Mouse (Mus musculus) myocyte (in vitro differentiated cells): Measurements from ENCODE around the gene Cutc. TPM values are rescaled to one million over a fixed set of nuclear protein-coding genes. Genes with fewer than 3 reads are reported as not detected.

ENCODE experiments used
- H3K27me3 ChIP-seq: one replicate; pipeline ENCODE4 v1.6.1; 2011; ENCODE audit not compliant: control insufficient read depth, insufficient read depth, insufficient read length
- H3K36me3 ChIP-seq: one replicate; pipeline ENCODE4 v1.6.1; 2011; ENCODE audit not compliant: control insufficient read depth, insufficient read depth
- H3K4me2 ChIP-seq: one replicate; pipeline ENCODE4 v1.6.1; 2011; ENCODE audit warnings: low read depth, control low read depth
- H3K4me3 ChIP-seq: one replicate; pipeline ENCODE4 v1.5.1; 2011; ENCODE audit warnings: mild to moderate bottlenecking, control low read depth, moderate library complexity
- H3K79me2 ChIP-seq: one replicate; pipeline ENCODE4 v1.6.1; 2011; ENCODE audit not compliant: control insufficient read depth, insufficient read depth
- H3ac ChIP-seq: one replicate; pipeline ENCODE4 v1.6.1; 2011; ENCODE audit not compliant: control insufficient read depth, insufficient read length
- CEBPB ChIP-seq: IDR thresholded peaks from 2 replicates; pipeline ENCODE4 v1.6.1; 2011; ENCODE audit warnings: mild to moderate bottlenecking, moderate library complexity; ENCODE audit not compliant: poor library complexity, insufficient read depth, severe bottlenecking
- E2F4 ChIP-seq: IDR thresholded peaks from one replicate; pipeline ENCODE4 v1.6.1; 2011; ENCODE audit warnings: mild to moderate bottlenecking, control low read depth, moderate library complexity; ENCODE audit not compliant: insufficient read depth
- MAX ChIP-seq: IDR thresholded peaks from one replicate; pipeline ENCODE4 v1.6.1; 2011; ENCODE audit warnings: low read depth, mild to moderate bottlenecking, control low read depth
- MYOD1 ChIP-seq, 3 experiments: IDR thresholded peaks; one replicate each; pipeline ENCODE4 v1.6.1; 2011; ENCODE audit warnings: control low read depth in 2 of 3, low read depth in 2 of 3, mild to moderate bottlenecking in 2 of 3, moderate library complexity in 1 of 3; ENCODE audit not compliant: insufficient read length in 2 of 3, control insufficient read depth in 1 of 3
- MYOG ChIP-seq, 3 experiments: IDR thresholded peaks; one replicate each; pipeline ENCODE4 v1.6.1; 2011; ENCODE audit warnings: control low read depth in 2 of 3, low read depth in 2 of 3, mild to moderate bottlenecking in 2 of 3; ENCODE audit not compliant: insufficient read length in 2 of 3, control insufficient read depth in 1 of 3, insufficient read depth in 1 of 3
- POLR2A ChIP-seq: IDR thresholded peaks from one replicate; pipeline ENCODE4 v1.6.1; 2011; ENCODE audit warnings: low read depth, mild to moderate bottlenecking, control low read depth, moderate library complexity; ENCODE audit not compliant: insufficient read length
- POLR2AphosphoS2 ChIP-seq: IDR thresholded peaks from one replicate; pipeline ENCODE4 v1.6.1; 2011; ENCODE audit warnings: low read depth, control low read depth; ENCODE audit not compliant: insufficient read length
- REST ChIP-seq: IDR thresholded peaks from one replicate; pipeline ENCODE4 v1.6.1; 2011; ENCODE audit warnings: mild to moderate bottlenecking, control low read depth, moderate library complexity; ENCODE audit not compliant: insufficient read depth, insufficient read length
- SRF ChIP-seq: IDR thresholded peaks from one replicate; pipeline ENCODE4 v1.6.1; 2011; ENCODE audit warnings: low read depth; ENCODE audit not compliant: control insufficient read depth, insufficient read length
- TCF12 ChIP-seq: IDR thresholded peaks from one replicate; pipeline ENCODE4 v1.6.1; 2011; ENCODE audit warnings: mild to moderate bottlenecking, control low read depth; ENCODE audit not compliant: poor library complexity, insufficient read depth, severe bottlenecking
- TCF3 ChIP-seq: IDR thresholded peaks from one replicate; pipeline ENCODE4 v1.6.1; 2011; ENCODE audit warnings: low read depth, control low read depth; ENCODE audit not compliant: insufficient read length
- USF1 ChIP-seq: IDR thresholded peaks from one replicate; pipeline ENCODE4 v1.6.1; 2011; ENCODE audit warnings: low read depth, mild to moderate bottlenecking, control low read depth, moderate library complexity
- polyA plus RNA-seq: library from polyadenylated mRNA; unstranded; fragments of >200 nt; fragmentation: generic; extraction: Trizol; gene quantifications from one replicate; pipeline ENCODE4 v1.2.1, GENCODE M21; 2012; ENCODE audit warnings: missing spikeins

The Cutc gene
- polyA plus RNA-seq, 1 experiment: 5.1 TPM

GRCm38 (mm10) chr19:43803866-43804265, 51.1 kb downstream of the Cutc start:
- H3K36me3 ChIP-seq: no peaks in the 10 kb centered on the region
- H3K27me3 ChIP-seq: peaks cover 61% of the 10 kb centered on the region
- H3K4me3 ChIP-seq: no peak overlapping the region
- H3K79me2 ChIP-seq: no peaks in the 10 kb centered on the region
- no peak overlapping the region for H3ac ChIP-seq
- H3K4me2 ChIP-seq: no peak overlapping the region
- TF ChIP-seq SRF: no peak
- TF ChIP-seq TCF3: no peak
- TF ChIP-seq MYOD1 (IDR thresholded peaks at IDR 0.05; ENCODE audit: control insufficient read depth in 1 of 3, insufficient read length in 2 of 3, low read depth in 2 of 3): no peak
- no peak for TF ChIP-seq TCF12
- TF ChIP-seq USF1: no peak
- no peak for TF ChIP-seq CEBPB
- TF ChIP-seq MAX: no peak
- TF ChIP-seq REST: no peak
- no peak for TF ChIP-seq POLR2AphosphoS2
- TF ChIP-seq E2F4: no peak
- no peak for TF ChIP-seq MYOG (IDR thresholded peaks at IDR 0.05; ENCODE audit: control insufficient read depth in 1 of 3, insufficient read depth in 1 of 3, insufficient read length in 2 of 3, low read depth in 2 of 3)
- TF ChIP-seq POLR2A: no peak

GRCm38 (mm10) chr19:43809331-43809730, 56.5 kb downstream of the Cutc start:
- no peak overlapping the region for H3ac ChIP-seq
- no peak overlapping the region for H3K4me2 ChIP-seq
- H3K4me3 ChIP-seq: no peak overlapping the region
- TF ChIP-seq MYOD1 (IDR thresholded peaks at IDR 0.05; ENCODE audit: control insufficient read depth in 1 of 3, insufficient read length in 2 of 3, low read depth in 2 of 3) (no peak), MYOG (IDR thresholded peaks at IDR 0.05; ENCODE audit: control insufficient read depth in 1 of 3, insufficient read depth in 1 of 3, insufficient read length in 2 of 3, low read depth in 2 of 3) (no peak), SRF (no peak), POLR2AphosphoS2 (no peak), E2F4 (no peak), USF1 (no peak), REST (no peak), POLR2A (no peak), TCF3 (no peak)
- H3K27me3 ChIP-seq: peaks cover 50% of the 10 kb centered on the region
- H3K79me2 ChIP-seq: no peaks in the 10 kb centered on the region
- no peaks in the 10 kb centered on the region for H3K36me3 ChIP-seq

- peaks cover 41% of the 10 kb centered on the region for H3K27me3 ChIP-seq
- no peak overlapping the region for H3K4me3 ChIP-seq
- H3K79me2 ChIP-seq: no peaks in the 10 kb centered on the region
- no peak overlapping the region for H3K4me2 ChIP-seq
- TF ChIP-seq MAX (no peak), USF1 (no peak), E2F4 (no peak), TCF12 (no peak), TCF3 (no peak), MYOD1 (IDR thresholded peaks at IDR 0.05; ENCODE audit: control insufficient read depth in 1 of 3, insufficient read length in 2 of 3, low read depth in 2 of 3) (no peak), MYOG (IDR thresholded peaks at IDR 0.05; ENCODE audit: control insufficient read depth in 1 of 3, insufficient read depth in 1 of 3, insufficient read length in 2 of 3, low read depth in 2 of 3) (no peak), SRF (no peak), POLR2A (no peak), POLR2AphosphoS2 (no peak), CEBPB (no peak), REST (no peak)
- no peak overlapping the region for H3ac ChIP-seq
- no peaks in the 10 kb centered on the region for H3K36me3 ChIP-seq
Observed at GRCm38 (mm10) chr19:43811419-43811818, 58.6 kb downstream of the Cutc start.

- peaks cover 46% of the 10 kb centered on the region for H3K27me3 ChIP-seq
- no peak overlapping the region for H3K4me2 ChIP-seq
- H3K36me3 ChIP-seq: no peaks in the 10 kb centered on the region
- no peak overlapping the region for H3K4me3 ChIP-seq
- H3ac ChIP-seq: no peak overlapping the region
- H3K79me2 ChIP-seq: no peaks in the 10 kb centered on the region
- TF ChIP-seq SRF (no peak), TCF12 (no peak), MYOD1 (IDR thresholded peaks at IDR 0.05; ENCODE audit: control insufficient read depth in 1 of 3, insufficient read length in 2 of 3, low read depth in 2 of 3) (no peak), REST (no peak), MAX (no peak), USF1 (no peak), CEBPB (no peak), POLR2AphosphoS2 (no peak), POLR2A (no peak), MYOG (IDR thresholded peaks at IDR 0.05; ENCODE audit: control insufficient read depth in 1 of 3, insufficient read depth in 1 of 3, insufficient read length in 2 of 3, low read depth in 2 of 3) (no peak), E2F4 (no peak), TCF3 (no peak)
Observed at GRCm38 (mm10) chr19:43813315-43813714, 60.5 kb downstream of the Cutc start.
